Mouse (Mus musculus) limb, embryonic 15.5 days (tissue): Measurements from ENCODE around the gene Ptpn9. TPM values are rescaled to one million over a fixed set of nuclear protein-coding genes. Genes with fewer than 3 reads are reported as not detected.
A peak's percentile ranks its signal among the peaks of the same experiment; 100 is the strongest.
"Not testable (repeated sequence)": the region's sequence is repeated elsewhere in the genome, so short reads cannot be mapped to it uniquely, and the experiment has no call there.

ENCODE experiments used
- ATAC-seq: fragments of 200-750 bp; cut with Nextera tagmentation; 2 replicates; pipeline ENCODE4 v1.8.0; 2017; ENCODE audit warnings: low read depth, moderate TSS enrichment; ENCODE audit not compliant: insufficient number of reproducible peaks, low FRiP score, low TSS enrichment
- H3K27ac ChIP-seq: fragments of 300-500 bp; sonication (generic); 2 replicates; pipeline ENCODE4 v1.5.1; 2015; ENCODE audit warnings: moderate library complexity, mild to moderate bottlenecking, inconsistent platforms
- H3K27me3 ChIP-seq: fragments of 300-500 bp; sonication (generic); 2 replicates; pipeline ENCODE4 v1.6.1; 2015; ENCODE audit warnings: inconsistent platforms
- H3K36me3 ChIP-seq: fragments of 300-500 bp; sonication (generic); 2 replicates; pipeline ENCODE4 v1.6.1; 2015; ENCODE audit warnings: inconsistent platforms
- H3K4me1 ChIP-seq: fragments of 300-500 bp; sonication (generic); 2 replicates; pipeline ENCODE4 v1.6.1; 2015; ENCODE audit warnings: inconsistent platforms
- H3K4me2 ChIP-seq: fragments of 300-500 bp; sonication (generic); 2 replicates; pipeline ENCODE4 v1.6.1; 2015; ENCODE audit warnings: mild to moderate bottlenecking, inconsistent platforms
- H3K4me3 ChIP-seq: fragments of 300-500 bp; sonication (generic); 2 replicates; pipeline ENCODE4 v1.5.1; 2015; ENCODE audit warnings: mild to moderate bottlenecking, inconsistent platforms
- H3K9ac ChIP-seq: fragments of 300-500 bp; sonication (generic); 2 replicates; pipeline ENCODE4 v1.6.1; 2015; ENCODE audit warnings: inconsistent platforms
- H3K9me3 ChIP-seq: fragments of 300-500 bp; sonication (generic); 2 replicates; pipeline ENCODE4 v1.6.1; 2016; ENCODE audit warnings: inconsistent platforms
- WGBS: fragments of 180-500 bp; shearing (Covaris S2); methylation state at CpG from one replicate; pipeline ENCODE4 v1.1.7; 2015; 5-methylcytosine and 5-hydroxymethylcytosine counted together
- polyA plus RNA-seq: library from polyadenylated mRNA; unstranded; fragments of >200 nt; fragmentation: Nextera tagmentation; extraction: Ambion mirVana; gene quantifications from 2 replicates; pipeline ENCODE4 v1.2.1, GENCODE M21; 2015

Ptpn9 gene
- 18.1 and 22.9 TPM in 2 replicates for polyA plus RNA-seq

DNA sequence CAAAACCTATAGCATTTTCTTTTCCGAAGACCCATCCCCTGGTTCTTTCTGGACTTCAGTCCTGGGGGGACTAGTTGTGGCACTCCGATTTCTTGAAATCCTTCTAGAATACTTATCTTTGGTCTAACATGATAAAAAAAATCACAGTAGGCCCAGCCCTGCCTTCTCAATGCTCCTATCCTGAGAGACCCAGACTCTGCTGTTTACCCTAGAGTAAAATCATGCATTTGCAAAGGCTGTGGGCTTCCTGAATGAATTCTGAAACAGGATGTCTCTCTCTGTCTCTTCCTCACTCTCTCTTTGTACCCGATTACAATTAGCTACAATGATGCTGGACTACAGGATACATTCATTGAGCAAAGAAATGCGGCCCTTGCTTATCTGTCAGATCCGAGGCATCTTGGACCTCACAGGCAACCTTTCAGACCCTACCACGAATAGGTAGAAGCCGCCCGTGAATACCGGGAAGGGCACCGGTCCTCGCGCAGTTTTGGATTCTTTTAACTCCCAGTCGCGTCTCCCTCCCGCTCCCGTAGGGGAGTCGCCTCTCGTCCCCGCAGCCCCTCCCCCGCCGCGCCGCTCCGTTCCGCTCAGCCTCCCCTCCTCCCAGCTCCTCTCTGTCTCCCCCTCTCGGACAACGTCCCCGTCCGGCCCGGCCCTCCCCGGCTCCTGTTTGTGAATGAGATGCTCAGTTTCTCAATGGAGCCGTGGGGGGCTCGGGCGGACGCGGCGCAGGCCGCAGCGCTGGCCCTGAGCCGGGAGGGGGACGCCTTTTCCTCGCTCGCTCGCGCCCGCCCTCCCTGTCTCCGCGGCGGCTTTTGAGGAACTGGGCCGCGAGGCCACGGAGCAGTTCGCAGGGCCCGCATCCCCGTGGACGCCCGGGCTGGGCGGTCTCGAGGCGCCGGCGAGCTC is at the start of gene Ptpn9:
Gene Ptpn9, plus strand, starts transcription at position 638 of the 912 bp plus-strand sequence.
- Histone ChIP-seq H3K4me1 (peaks cover 5% of the 10 kb centered on the region; the same call in 1 of the 2 replicates), H3K27me3 (no peaks in the 10 kb centered on the region), H3K4me2 (peak within 1 kb of the TSS; percentile 61), H3K27ac (peak within 1 kb of the TSS; percentile 97), H3K4me3 (peak within 1 kb of the TSS; percentile 88), H3K9me3 (no peaks in the 10 kb centered on the region), H3K36me3 (no peaks in the 10 kb centered on the region), H3K9ac (peak within 1 kb of the TSS; percentile 98)
- peak; percentile 85 for ATAC-seq
- 3% methylated on average over 61 of the region's 62 CpGs for WGBS

DNA sequence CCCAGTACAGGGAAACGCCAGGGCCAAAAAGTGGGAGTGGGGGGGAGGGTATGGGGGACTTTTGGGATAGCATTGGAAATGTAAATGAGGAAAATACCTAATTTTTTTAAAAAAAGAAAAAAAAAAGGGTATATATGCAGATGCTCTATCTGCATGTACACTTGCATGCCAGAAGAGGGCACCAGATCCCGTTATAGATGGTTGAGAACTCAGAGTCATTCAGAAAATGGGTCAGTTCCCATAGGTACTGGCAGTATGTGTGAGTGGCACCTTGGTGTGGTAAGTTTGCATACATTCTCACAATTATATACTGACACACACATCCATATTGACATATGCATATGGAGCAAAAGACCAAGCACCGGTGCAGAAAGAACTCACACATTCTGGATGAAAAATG is 47.2 kb upstream of the Ptpn9 start:
- H3K27ac ChIP-seq, H3K4me3 ChIP-seq, H3K27me3 ChIP-seq, H3K9me3 ChIP-seq, H3K4me2 ChIP-seq, H3K36me3 ChIP-seq, H3K4me1 ChIP-seq, ATAC-seq, H3K9ac ChIP-seq: not testable (repeated sequence)
- WGBS: 25% methylated on average over 3 of the region's 3 CpGs

DNA sequence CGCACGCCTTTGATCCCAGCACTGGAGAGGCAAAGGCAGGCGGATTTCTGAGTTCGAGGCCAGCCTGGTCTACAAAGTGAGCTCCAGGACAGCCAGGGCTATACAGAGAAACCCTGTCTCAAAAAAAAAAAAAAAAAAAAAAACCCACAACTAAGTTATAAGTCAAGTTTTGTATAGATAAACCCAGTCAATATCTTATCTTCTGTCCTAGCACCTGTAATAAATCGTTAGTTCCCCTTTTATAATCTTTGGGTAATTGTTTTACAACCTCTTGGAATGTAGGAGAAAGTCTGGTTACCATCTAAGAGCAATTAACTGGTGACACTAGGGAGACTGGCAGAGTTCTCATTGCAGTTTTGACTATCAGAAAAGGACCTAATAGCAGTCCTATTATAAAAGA is 46.0 kb upstream of the Ptpn9 start:
- WGBS: 33% methylated on average over 5 of the region's 5 CpGs
- not testable (repeated sequence) for H3K9ac ChIP-seq

DNA sequence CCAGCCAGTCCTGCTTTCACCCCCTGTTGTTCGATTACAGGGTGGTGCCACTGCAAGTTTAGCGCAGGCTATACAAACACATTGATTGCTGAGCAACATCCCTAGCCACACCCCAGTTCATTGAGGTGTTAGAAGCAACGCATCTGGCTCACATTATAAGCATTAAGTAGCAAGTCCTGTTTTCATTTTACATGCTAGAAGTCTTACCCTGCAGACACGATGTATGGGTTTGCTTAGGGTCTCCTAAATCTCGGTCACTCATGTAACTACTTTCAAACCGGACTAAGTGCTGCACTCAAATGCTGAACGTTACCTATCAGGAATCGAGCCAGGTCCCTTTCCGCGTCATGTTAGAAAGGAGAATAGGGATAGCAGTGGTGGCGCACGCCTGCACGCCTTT is 45.0 kb upstream of the Ptpn9 start:
- Histone ChIP-seq H3K36me3 (no peaks in the 10 kb centered on the region), H3K4me3 (peak overlapping the region; percentile 63), H3K4me1 (peaks cover 9% of the 10 kb centered on the region), H3K27me3 (no peaks in the 10 kb centered on the region), H3K4me2 (peak overlapping the region; percentile 78), H3K9me3 (no peaks in the 10 kb centered on the region), H3K27ac (peak overlapping the region; percentile 65), H3K9ac (no peak overlapping the region)
- ATAC-seq: no peak
- 12% methylated on average over 13 of the region's 13 CpGs for WGBS

More for the DNA sequence above, 46.0 kb upstream of the Ptpn9 start:
- not testable (repeated sequence) for H3K9me3 ChIP-seq, H3K36me3 ChIP-seq, H3K4me3 ChIP-seq, H3K4me1 ChIP-seq, H3K27me3 ChIP-seq, ATAC-seq, H3K27ac ChIP-seq, H3K4me2 ChIP-seq

GRCm38 (mm10) chr9:56950414-56951400 is 44.0 kb upstream of the Ptpn9 start, which contains the start of gene Snupn:
Gene Snupn, plus strand, starts transcription at chr9:56950878.
- Histone ChIP-seq H3K36me3 (no peaks in the 10 kb centered on the region), H3K4me3 (peak within 1 kb of the TSS; percentile 63), H3K4me2 (peak within 1 kb of the TSS; percentile 78), H3K9me3 (no peaks in the 10 kb centered on the region), H3K4me1 (peaks cover 9% of the 10 kb centered on the region), H3K9ac (peak within 1 kb of the TSS; percentile 60), H3K27ac (peak within 1 kb of the TSS; percentile 92), H3K27me3 (no peaks in the 10 kb centered on the region)
- under 1% methylated on average over 50 of the region's 50 CpGs for WGBS
- ATAC-seq: peak; percentile 100

GRCm38 (mm10) chr9:56953562-56953961 is 41.2 kb upstream of the Ptpn9 start:
- ATAC-seq: no peak

GRCm38 (mm10) chr9:56956966-56957675 is 37.6 kb upstream of the Ptpn9 start:
- peaks cover 17% of the 10 kb centered on the region for H3K36me3 ChIP-seq
- peak overlapping the region; percentile 29; the same call in 1 of the 2 replicates for H3K27ac ChIP-seq
- 53% methylated on average over 7 of the region's 7 CpGs for WGBS
- peaks cover 2% of the 10 kb centered on the region; the same call in 1 of the 2 replicates for H3K9me3 ChIP-seq
- H3K4me3 ChIP-seq: no peak overlapping the region
- no peak overlapping the region for H3K4me2 ChIP-seq
- no peaks in the 10 kb centered on the region for H3K27me3 ChIP-seq
- H3K9ac ChIP-seq: no peak overlapping the region
- no peak for ATAC-seq
- H3K4me1 ChIP-seq: no peaks in the 10 kb centered on the region

More at GRCm38 (mm10) chr9:56953562-56953961, 41.2 kb upstream of the Ptpn9 start:
- Histone ChIP-seq H3K36me3 (peaks cover 7% of the 10 kb centered on the region; the same call in 1 of the 2 replicates), H3K4me1 (peaks cover 9% of the 10 kb centered on the region), H3K4me3 (no peak overlapping the region), H3K27ac (no peak overlapping the region), H3K4me2 (no peak overlapping the region), H3K27me3 (no peaks in the 10 kb centered on the region), H3K9me3 (no peaks in the 10 kb centered on the region), H3K9ac (no peak overlapping the region)
- 85% methylated on average over 1 of the region's 1 CpGs for WGBS

- Histone ChIP-seq H3K27me3 (no peaks in the 10 kb centered on the region), H3K36me3 (peaks cover 31% of the 10 kb centered on the region), H3K27ac (no peak overlapping the region), H3K4me3 (no peak overlapping the region), H3K9me3 (peaks cover 2% of the 10 kb centered on the region; the same call in 1 of the 2 replicates), H3K4me2 (no peak overlapping the region), H3K4me1 (no peaks in the 10 kb centered on the region), H3K9ac (no peak overlapping the region)
- WGBS: 88% methylated on average over 2 of the region's 2 CpGs
- no peak for ATAC-seq
Observed at GRCm38 (mm10) chr9:56958689-56959088, 36.0 kb upstream of the Ptpn9 start.

DNA sequence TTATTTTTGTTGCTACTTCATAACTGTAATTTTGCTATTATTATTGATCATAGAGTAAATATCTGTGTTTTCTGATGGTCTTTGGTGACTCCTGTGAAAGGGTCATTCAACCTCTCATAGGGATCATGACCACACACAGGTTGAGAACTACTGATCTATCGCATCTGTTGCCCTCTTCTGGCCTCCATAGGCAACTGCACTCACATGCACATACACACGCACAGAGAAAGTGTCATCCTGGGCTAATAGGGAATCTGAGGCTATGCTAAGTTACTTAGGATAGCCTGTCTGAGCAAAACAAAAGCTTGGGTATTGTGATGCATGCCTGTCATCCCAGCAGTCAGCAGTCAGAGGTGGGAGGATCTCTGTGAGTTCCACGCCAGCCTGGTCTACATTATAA is 33.1 kb upstream of the Ptpn9 start:
- no peak overlapping the region for H3K9ac ChIP-seq
- ATAC-seq: no peak
- H3K36me3 ChIP-seq: peaks cover 41% of the 10 kb centered on the region
- peaks cover 2% of the 10 kb centered on the region; the same call in 1 of the 2 replicates for H3K9me3 ChIP-seq
- no peak overlapping the region for H3K27ac ChIP-seq
- H3K4me2 ChIP-seq: no peak overlapping the region
- H3K4me3 ChIP-seq: no peak overlapping the region
- H3K4me1 ChIP-seq: no peaks in the 10 kb centered on the region
- WGBS: 92% methylated on average over 3 of the region's 3 CpGs
- H3K27me3 ChIP-seq: no peaks in the 10 kb centered on the region

DNA sequence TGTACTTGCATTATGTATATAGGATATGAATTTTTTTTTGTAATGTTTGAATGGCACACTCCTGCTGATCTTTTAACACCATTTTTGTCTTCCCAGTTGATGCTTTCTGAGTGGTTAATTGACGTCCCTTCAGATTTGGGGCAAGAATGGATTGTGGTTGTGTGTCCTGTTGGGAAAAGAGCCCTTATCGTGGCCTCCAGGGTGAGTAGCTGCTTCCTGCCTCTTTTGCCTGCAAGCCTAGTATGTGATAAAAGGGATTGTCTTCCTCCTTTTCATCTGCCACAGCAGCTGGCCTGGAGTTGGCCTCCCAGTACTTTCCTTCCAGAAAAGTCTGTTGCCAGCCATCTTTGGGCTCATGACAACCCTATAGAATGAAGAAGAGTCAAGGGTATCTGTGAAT is 24.6 kb upstream of the Ptpn9 start:
- H3K4me2 ChIP-seq: no peak overlapping the region
- H3K9me3 ChIP-seq: no peaks in the 10 kb centered on the region
- 82% methylated on average over 2 of the region's 2 CpGs for WGBS
- no peak overlapping the region for H3K4me3 ChIP-seq
- no peaks in the 10 kb centered on the region for H3K4me1 ChIP-seq
- H3K27me3 ChIP-seq: no peaks in the 10 kb centered on the region
- H3K27ac ChIP-seq: no peak overlapping the region; the same call in 1 of the 2 replicates
- no peak overlapping the region for H3K9ac ChIP-seq
- H3K36me3 ChIP-seq: peaks cover 34% of the 10 kb centered on the region
- no peak for ATAC-seq

- no peak overlapping the region for H3K4me3 ChIP-seq
- no peak overlapping the region for H3K9ac ChIP-seq
- H3K27me3 ChIP-seq: no peaks in the 10 kb centered on the region
- peaks cover 38% of the 10 kb centered on the region for H3K36me3 ChIP-seq
- H3K9me3 ChIP-seq: no peaks in the 10 kb centered on the region
- H3K4me2 ChIP-seq: no peak overlapping the region
- WGBS: 82% methylated on average over 8 of the region's 8 CpGs
- H3K4me1 ChIP-seq: no peaks in the 10 kb centered on the region
- ATAC-seq: no peak
- no peak overlapping the region for H3K27ac ChIP-seq
Observed at GRCm38 (mm10) chr9:56973960-56974524, 20.7 kb upstream of the Ptpn9 start.
